Mouse (Mus musculus) liver, embryonic 14.5 days (tissue): ENCODE results near the gene Sh3pxd2a.

ENCODE experiments used
- CTCF ChIP-seq: IDR thresholded peaks from 2 replicates; pipeline ENCODE4 v1.5.1; 2016; ENCODE audit warnings: antibody characterized with exemption, low read depth, control low read depth
- EP300 ChIP-seq: IDR thresholded peaks from 2 replicates; pipeline ENCODE4 v1.6.1; 2016; ENCODE audit warnings: antibody characterized with exemption, low read depth

DNA sequence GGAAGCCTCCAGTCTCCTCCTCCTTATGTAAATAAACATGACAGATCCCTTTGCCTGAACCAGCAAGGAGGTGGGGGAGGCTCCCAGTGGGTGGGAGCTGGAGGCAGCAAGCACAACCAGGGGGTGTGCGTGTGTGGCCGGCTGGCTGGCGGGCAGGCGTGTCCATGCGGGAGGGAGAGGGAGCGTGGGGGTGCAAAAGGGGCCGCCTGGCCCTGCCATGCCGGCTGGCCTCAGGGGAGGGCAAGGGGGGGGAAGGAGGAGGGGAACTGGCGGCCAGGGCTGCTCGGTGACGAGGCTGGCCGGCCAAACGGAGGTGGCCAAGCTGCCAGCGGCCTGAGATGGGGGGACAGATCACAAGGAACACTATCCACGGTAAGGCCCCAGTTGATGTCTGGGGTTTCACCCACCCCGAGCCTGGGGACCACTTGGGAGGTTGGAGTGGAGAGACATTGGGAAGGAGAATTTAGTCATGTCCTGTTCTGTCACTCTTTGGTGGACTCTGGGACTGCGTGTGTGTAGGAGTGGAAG lies 235.4 kb downstream of the Sh3pxd2a start:
- TF ChIP-seq EP300 (no peak), CTCF (no peak)
